Mouse (Mus musculus) NIH3T3 (cell line): Measurements from ENCODE around the gene Kcng3.

Source experiments
- DNase-seq: peaks from one replicate; pipeline ENCODE4 v3.0.0-alpha.2; 2012; ENCODE audit warnings: low read depth

The Kcng3 gene

GRCm38 (mm10) chr17:83631783-83632652 lies at the start of gene Kcng3:
Gene Kcng3 (minus strand): TSS chr17:83631895.
- DNase-seq = no peak

- DNase-seq = no peak
These were observed 45.7 kb upstream of the Kcng3 start for GRCm38 (mm10) chr17:83677370-83677769.

- DNase-seq = no peak
These were observed 41.0 kb upstream of the Kcng3 start for GRCm38 (mm10) chr17:83672685-83673084.

GRCm38 (mm10) chr17:83667934-83668690 lies 36.4 kb upstream of the Kcng3 start:
- no peak for DNase-seq

- DNase-seq = peak; percentile 17
These were observed 35.0 kb upstream of the Kcng3 start for GRCm38 (mm10) chr17:83666597-83667287.

- no peak for DNase-seq
These were observed 33.1 kb upstream of the Kcng3 start for GRCm38 (mm10) chr17:83664761-83665160.

- no peak for DNase-seq
These were observed 27.2 kb upstream of the Kcng3 start for GRCm38 (mm10) chr17:83658943-83659342.

GRCm38 (mm10) chr17:83657375-83657774 lies 25.7 kb upstream of the Kcng3 start:
- no peak for DNase-seq

GRCm38 (mm10) chr17:83655732-83656131 lies 24.0 kb upstream of the Kcng3 start:
- no peak for DNase-seq

GRCm38 (mm10) chr17:83654651-83655136 lies 23.0 kb upstream of the Kcng3 start:
- DNase-seq = no peak

- no peak for DNase-seq
These were observed 21.9 kb upstream of the Kcng3 start for GRCm38 (mm10) chr17:83653635-83654034.

- no peak for DNase-seq
These were observed 19.4 kb upstream of the Kcng3 start for GRCm38 (mm10) chr17:83650932-83651682.

- no peak for DNase-seq
These were observed 18.3 kb upstream of the Kcng3 start for GRCm38 (mm10) chr17:83649986-83650385.

- DNase-seq = no peak
These were observed 15.7 kb upstream of the Kcng3 start for GRCm38 (mm10) chr17:83647413-83647812.

- DNase-seq = no peak
These were observed 14.9 kb upstream of the Kcng3 start for GRCm38 (mm10) chr17:83646425-83647163.

- peak; percentile 29 for DNase-seq
These were observed 13.6 kb upstream of the Kcng3 start for GRCm38 (mm10) chr17:83645226-83645808.

- DNase-seq = peak; percentile 51
These were observed 5.7 kb upstream of the Kcng3 start for GRCm38 (mm10) chr17:83637393-83637792.

GRCm38 (mm10) chr17:83636443-83636842 lies 4.7 kb upstream of the Kcng3 start:
- no peak for DNase-seq

GRCm38 (mm10) chr17:83632653-83633570 lies 1.2 kb upstream of the Kcng3 start:
- peak; percentile 80 for DNase-seq
